Mouse (Mus musculus): Measurements from ENCODE around the gene Tctn1.

The Tctn1 gene

GRCm38 (mm10) chr5:122285767-122286150, 21.5 kb upstream of the Tctn1 start:
- no peak for DNase-seq (ENCODE audit: inconsistent ontology term)

GRCm38 (mm10) chr5:122285029-122285766, 20.9 kb upstream of the Tctn1 start:
- peak; percentile 64 for DNase-seq (ENCODE audit: inconsistent ontology term)

- peak; percentile 94 for DNase-seq (ENCODE audit: inconsistent ontology term)
Measured at GRCm38 (mm10) chr5:122284183-122285028, 20.1 kb upstream of the Tctn1 start, which contains the start of gene Pptc7. Pptc7 (plus strand) TSS chr5:122284365.

DNA sequence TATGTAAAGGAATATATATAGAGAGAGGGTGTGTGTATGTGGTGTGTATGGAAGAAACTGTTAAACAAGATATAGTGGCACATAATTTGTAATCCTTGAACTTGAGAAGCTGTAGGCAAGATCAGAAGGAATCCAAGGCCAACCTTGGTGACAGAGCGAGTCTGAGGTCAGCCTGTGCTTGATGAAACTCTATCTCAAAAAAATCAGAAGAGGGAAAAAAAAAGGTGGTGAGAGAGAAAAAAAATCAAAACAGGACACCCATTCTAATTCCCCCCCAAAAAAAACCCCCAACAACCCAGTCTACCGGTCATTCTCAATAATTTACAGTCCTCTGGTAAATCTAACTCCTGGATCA, 19.5 kb upstream of the Tctn1 start:
- DNase-seq (ENCODE audit: inconsistent ontology term): no peak

DNA sequence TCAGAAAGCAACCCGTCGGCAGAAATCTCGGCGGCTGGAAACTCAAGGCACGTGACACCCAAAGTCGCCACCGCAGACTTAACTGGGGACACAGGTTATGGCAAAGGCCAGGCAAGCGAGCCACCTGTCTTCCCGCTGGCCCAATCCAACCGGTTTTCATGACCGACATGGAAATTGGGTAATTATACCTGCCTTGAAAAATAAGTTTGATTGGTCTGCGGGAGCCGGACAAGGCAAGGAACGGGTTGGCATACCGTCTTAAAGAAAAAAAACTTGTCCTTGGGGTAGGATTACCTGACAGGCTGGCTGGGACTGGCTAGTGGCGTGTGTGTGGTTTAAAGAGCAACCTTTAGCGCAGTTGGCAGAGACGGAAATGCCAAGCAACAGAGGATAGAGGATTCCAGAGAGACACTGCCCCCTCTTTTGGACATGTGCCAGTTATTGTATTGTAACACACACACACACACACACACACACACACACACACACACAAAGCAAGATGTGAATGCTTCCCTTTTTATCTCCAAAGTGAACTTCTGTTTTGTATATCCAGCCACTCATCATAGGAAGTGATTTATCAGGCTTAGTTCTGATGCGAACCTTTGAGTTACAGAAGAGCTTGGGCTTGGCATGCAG, 16.7 kb upstream of the Tctn1 start:
- peak; percentile 54 for DNase-seq (ENCODE audit: inconsistent ontology term)

GRCm38 (mm10) chr5:122280422-122280826, 16.2 kb upstream of the Tctn1 start:
- peak; percentile 37 for DNase-seq (ENCODE audit: inconsistent ontology term)

DNA sequence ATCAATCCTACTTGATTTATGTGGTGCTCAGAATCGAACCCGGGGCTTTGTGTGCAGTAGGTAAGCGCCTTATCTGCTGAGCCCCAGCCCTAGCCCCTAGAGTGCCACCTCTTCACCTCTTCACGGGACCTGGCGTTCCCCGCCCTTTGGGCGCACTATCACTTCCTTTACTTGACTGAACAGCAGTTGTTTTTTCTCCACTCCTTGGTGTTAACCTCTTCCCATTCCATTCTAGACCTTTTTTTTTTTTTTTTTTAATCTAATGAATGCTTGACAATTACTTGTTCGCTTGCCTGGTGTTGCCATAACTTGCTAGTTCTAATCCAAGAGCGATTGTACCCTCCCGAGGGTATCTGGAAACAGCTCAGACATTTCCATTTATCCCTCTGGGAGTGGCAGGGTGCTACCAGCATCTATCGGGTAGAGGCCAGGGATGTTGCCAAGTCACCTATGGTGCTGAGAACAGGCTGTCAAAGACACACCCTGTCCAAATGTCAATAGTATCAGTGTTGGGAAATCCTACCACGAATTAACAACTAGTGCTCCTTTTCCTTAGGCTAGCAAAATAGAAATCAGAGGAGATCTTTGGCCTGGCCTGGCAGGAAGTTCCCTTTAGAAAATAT, 15.7 kb upstream of the Tctn1 start:
- no peak for DNase-seq (ENCODE audit: inconsistent ontology term)

GRCm38 (mm10) chr5:122278946-122279345, 14.7 kb upstream of the Tctn1 start:
- DNase-seq (ENCODE audit: inconsistent ontology term): no peak

- no peak for DNase-seq (ENCODE audit: inconsistent ontology term)
Measured at GRCm38 (mm10) chr5:122274785-122275184, 10.5 kb upstream of the Tctn1 start.

DNA sequence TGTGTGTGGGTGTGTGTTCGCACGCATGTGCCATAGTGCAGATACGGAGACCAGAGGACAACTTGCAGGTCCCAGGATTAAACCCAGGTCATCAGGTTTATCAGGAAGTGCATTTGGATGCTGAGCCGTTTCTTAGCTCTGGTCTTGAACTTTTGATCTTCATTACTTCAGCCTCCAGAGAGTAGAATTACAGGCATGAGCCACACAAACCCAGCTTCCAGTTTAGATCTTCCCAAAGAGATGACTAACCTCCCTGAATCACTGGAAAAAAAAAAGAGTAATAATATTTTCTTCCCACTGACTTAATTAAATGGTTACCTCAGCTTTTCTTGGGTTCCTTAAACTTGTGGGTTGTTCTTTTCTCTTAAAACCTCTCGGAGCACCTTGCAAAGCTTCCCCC, 8.6 kb upstream of the Tctn1 start:
- no peak for DNase-seq (ENCODE audit: inconsistent ontology term)

- DNase-seq (ENCODE audit: inconsistent ontology term): no peak
Measured at GRCm38 (mm10) chr5:122268858-122269604, 4.8 kb upstream of the Tctn1 start.

DNA sequence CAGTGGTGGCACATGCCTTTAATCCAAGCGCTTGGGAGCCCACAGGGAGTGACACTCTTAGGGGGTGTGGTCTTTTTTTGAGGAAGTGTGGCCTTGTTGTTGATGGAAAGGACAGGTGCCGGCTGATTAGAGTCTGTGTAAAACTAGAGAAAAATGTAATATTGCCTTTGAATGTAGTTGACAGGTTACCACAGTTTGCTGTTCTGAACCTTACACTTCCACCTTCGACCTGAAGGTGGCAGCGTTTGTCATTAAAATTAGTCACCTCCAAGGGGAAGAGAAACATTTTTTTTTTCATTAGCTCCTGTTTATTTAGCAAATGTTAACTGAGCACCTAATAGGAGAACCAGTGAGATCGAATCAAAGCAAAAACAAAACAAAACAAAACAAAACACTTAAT, 3.6 kb upstream of the Tctn1 start:
- peak; percentile 25 for DNase-seq (ENCODE audit: inconsistent ontology term)

DNA sequence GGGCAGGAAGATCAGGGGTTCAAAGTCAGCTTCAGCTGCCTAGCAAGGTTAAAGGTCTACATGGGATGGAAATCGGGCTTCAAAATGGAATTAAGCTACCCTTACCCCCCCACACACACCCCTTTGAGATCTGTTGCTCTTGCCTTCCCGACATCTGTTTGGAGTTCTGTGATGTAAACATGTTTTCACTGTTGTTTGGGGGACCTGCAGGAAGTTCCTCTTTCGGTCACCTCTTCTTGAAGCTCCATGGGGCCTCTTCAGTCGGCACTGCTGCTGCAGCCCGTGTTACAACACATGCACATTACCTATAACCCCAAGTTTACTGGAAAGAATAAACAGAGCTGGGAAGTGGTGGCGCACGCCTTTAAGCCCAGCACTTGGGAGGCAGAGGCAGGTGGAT, 2.9 kb upstream of the Tctn1 start:
- no peak for DNase-seq (ENCODE audit: inconsistent ontology term)

DNA sequence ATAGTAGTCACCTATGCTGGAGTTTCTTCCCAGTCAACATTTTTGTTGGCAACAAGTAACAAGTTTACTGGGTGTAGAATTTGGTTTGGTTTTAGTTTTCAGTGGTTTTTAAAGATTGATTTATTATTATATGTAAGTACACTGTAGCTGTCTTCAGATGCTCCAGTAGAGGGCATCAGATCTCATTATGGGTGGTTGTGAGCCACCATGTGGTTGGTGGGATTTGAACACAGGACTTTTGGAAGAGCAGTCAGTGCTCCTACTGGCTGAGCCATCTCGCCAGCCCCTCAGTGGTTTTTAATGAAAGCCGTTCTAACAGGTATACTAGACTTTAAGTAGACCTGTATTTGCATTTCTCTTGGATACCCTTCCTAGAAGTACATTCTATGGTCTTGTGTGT, 1.7 kb upstream of the Tctn1 start:
- no peak for DNase-seq (ENCODE audit: inconsistent ontology term)

GRCm38 (mm10) chr5:122265187-122265586, 927 bp upstream of the Tctn1 start:
- DNase-seq (ENCODE audit: inconsistent ontology term): no peak

DNA sequence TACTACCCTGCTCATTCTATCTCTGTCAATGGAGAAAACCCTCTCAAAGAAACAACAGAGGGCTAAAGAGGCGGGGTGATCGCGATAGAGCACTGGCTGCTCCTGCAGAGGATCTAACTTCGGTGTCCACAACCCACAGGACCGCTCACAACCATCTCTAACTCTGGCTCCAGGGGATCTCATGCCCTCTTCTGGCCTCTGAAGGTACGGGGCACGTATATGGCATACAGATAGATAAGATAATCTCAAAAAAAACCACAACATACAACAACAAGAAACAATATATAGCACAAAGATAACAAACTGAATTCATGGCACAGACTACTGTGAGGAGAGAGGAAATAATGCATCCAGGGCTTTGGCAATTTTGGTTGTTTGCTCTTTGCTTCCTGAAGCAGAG, 2.2 kb downstream of the Tctn1 start:
- DNase-seq (ENCODE audit: inconsistent ontology term): no peak

DNA sequence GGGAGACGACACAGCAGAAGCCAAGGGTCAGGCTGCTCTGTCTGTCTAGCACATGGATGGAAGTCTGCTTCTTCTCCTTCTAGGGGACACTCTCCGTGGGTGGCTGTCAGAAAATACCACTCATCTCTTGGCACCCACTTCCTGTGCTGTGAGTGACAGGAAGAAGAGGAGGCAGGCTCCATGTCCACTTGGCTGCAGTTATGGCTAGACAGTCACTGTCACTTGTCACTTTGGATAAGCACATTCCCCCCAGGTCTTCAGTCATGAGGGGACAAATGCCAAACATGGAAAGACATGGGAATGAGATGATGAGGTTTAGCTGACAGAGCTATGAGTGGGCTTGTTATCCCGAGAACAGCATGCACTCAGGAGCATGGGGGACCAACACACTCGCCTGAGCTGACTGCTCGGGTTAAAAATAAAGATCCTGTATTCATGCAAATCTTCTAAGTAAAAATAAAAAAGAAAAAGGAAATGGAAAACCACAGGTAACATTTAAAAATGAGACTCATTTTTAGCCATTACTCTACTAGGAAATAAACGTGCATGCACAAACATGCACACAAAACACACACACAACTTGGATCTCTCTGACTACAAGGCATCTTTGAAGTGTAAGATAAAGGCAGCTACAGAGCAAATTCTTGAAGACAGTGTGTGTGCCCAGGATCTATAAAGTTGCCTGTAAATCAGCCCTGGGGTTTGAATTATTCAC, 6.1 kb downstream of the Tctn1 start:
- DNase-seq (ENCODE audit: inconsistent ontology term): no peak

- DNase-seq (ENCODE audit: inconsistent ontology term): no peak
Measured at GRCm38 (mm10) chr5:122251895-122252606, 12.2 kb downstream of the Tctn1 start.

DNA sequence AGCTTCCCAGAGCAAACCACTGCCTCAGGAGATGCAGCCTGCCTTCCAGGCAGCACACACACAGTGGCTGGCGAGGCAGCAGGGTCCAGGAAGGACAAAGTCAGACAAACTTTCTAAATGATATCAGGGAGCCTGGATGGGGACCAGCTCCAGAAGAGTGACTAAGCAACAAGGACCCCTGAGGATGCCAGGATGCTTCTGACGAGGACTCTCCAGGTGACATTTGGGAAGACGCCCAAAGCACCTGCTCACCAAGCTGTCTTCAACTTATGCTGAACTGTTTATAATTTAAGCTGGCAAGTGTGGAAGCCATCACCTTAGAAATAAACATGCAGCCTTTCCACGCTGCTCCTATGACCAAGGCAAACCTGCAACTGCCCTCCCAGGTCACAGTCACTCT, 15.0 kb downstream of the Tctn1 start:
- no peak for DNase-seq (ENCODE audit: inconsistent ontology term)

DNA sequence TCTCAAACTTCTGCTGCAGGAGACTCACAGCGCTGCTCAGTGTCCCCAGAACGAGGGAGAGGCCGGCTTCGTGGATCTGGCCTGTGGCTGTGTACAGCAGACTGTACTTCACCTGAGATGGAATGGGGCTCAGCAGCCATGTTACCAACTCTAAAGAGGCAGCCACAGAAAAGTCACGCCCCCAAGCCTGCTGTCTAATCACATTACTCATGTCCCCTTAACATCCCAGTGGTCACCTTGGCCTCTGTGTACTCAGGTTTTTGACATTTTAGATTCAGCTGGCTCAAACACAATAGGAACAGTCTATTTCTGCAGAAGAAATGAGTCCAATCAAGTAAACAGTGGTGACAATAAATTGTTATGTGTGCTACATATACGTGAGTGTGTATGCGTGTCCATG, 16.3 kb downstream of the Tctn1 start:
- DNase-seq (ENCODE audit: inconsistent ontology term): no peak
